Mouse (Mus musculus) lung, adult 2 months (tissue): ENCODE results near the gene Cyld.

Experiments
- CTCF ChIP-seq: fragments of 200-500 bp; IDR thresholded peaks from 2 replicates; pipeline ENCODE4 v1.5.1; 2011; ENCODE audit warnings: mild to moderate bottlenecking, low read length, control low read depth; ENCODE audit not compliant: insufficient read depth
- POLR2A ChIP-seq: fragments of 200-500 bp; IDR thresholded peaks from 2 replicates; pipeline ENCODE4 v1.6.1; 2011; ENCODE audit warnings: low read depth, mild to moderate bottlenecking, control low read depth, low read length, borderline replicate concordance; ENCODE audit errors: extremely low read depth

GRCm38 (mm10) chr8:88681046-88681445 lies 15.8 kb upstream of the Cyld start:
- TF ChIP-seq CTCF = no peak
- TF ChIP-seq POLR2A = no peak
